Mouse (Mus musculus): ENCODE data around the gene Nhs. TPM values are rescaled to one million over a fixed set of nuclear protein-coding genes. Genes with fewer than 3 reads are reported as not detected.

Nhs gene
- polyA plus RNA-seq, 1 experiment = 0.13 TPM

GRCm38 (mm10) chrX:161997170-161997795 is 162.2 kb downstream of the Nhs start:
- Histone ChIP-seq H3K79me2 (ENCODE audit: control insufficient read depth, insufficient read depth) (no peaks in the 10 kb centered on the region), H3K36me3 (ENCODE audit: control insufficient read depth, insufficient read depth) (no peaks in the 10 kb centered on the region), H3K79me3 (ENCODE audit: low read depth) (no peaks in the 10 kb centered on the region), H3K27me3 (ENCODE audit: control insufficient read depth, insufficient read depth, insufficient read length) (no peaks in the 10 kb centered on the region), H3ac (ENCODE audit: control insufficient read depth, insufficient read length, low read depth) (no peak overlapping the region), H3K4me3 (ENCODE audit: insufficient read depth, poor library complexity, severe bottlenecking) (no peak overlapping the region)
- TF ChIP-seq CEBPB (IDR thresholded peaks at IDR 0.05; ENCODE audit: low read depth) (no peak), CTCF (IDR thresholded peaks at IDR 0.05; ENCODE audit: control insufficient read depth, insufficient read depth, insufficient read length) (no peak), USF1 (IDR thresholded peaks at IDR 0.05; ENCODE audit: low read depth) (no peak), MYOG (IDR thresholded peaks at IDR 0.05; ENCODE audit: control insufficient read depth, extremely low read depth, insufficient read length) (no peak), FOSL1 (IDR thresholded peaks at IDR 0.05; ENCODE audit: insufficient read depth, low read length, poor library complexity, severe bottlenecking) (no peak), MYOD1 (IDR thresholded peaks at IDR 0.05; ENCODE audit: control insufficient read depth, insufficient read length, low read depth) (no peak), MAX (IDR thresholded peaks at IDR 0.05) (no peak)

DNA sequence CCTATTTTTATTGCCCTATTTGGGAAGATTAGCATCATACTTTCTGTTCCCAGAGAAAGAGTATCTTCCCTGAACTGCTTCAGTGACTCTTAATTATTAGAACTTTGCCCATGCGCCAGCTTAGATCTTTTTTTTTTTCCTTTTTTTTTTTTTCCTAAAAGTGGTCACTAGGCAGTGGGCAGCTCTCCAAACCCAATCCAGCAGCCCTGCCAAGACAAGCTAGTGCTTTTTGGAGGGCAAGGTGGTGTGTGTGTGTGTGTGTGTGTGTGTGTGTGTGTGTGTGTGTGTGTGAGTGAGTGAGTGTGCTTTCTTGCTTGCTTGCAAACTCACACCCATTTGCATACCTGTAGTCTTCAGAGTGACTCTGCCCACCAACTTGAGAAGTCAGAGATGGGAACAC is 169.4 kb downstream of the Nhs start:
- Histone ChIP-seq H3ac (ENCODE audit: control insufficient read depth, insufficient read length, low read depth) (no peak overlapping the region), H3K27me3 (ENCODE audit: control insufficient read depth, insufficient read depth, insufficient read length) (no peaks in the 10 kb centered on the region), H3K4me3 (ENCODE audit: insufficient read depth, poor library complexity, severe bottlenecking) (no peak overlapping the region), H3K79me2 (ENCODE audit: control insufficient read depth, insufficient read depth) (no peaks in the 10 kb centered on the region), H3K36me3 (ENCODE audit: control insufficient read depth, insufficient read depth) (no peaks in the 10 kb centered on the region), H3K79me3 (ENCODE audit: low read depth) (no peaks in the 10 kb centered on the region)
- no peak for TF ChIP-seq MYOG (IDR thresholded peaks at IDR 0.05; ENCODE audit: control insufficient read depth, extremely low read depth, insufficient read length)
- TF ChIP-seq MAX (IDR thresholded peaks at IDR 0.05) = no peak
- TF ChIP-seq FOSL1 (IDR thresholded peaks at IDR 0.05; ENCODE audit: insufficient read depth, low read length, poor library complexity, severe bottlenecking) = no peak
- TF ChIP-seq USF1 (IDR thresholded peaks at IDR 0.05; ENCODE audit: low read depth) = no peak
- TF ChIP-seq CEBPB (IDR thresholded peaks at IDR 0.05; ENCODE audit: low read depth) = no peak
- TF ChIP-seq CTCF (IDR thresholded peaks at IDR 0.05; ENCODE audit: control insufficient read depth, insufficient read depth, insufficient read length) = no peak
- no peak for TF ChIP-seq MYOD1 (IDR thresholded peaks at IDR 0.05; ENCODE audit: control insufficient read depth, insufficient read length, low read depth)

- TF ChIP-seq CEBPB (IDR thresholded peaks at IDR 0.05; ENCODE audit: low read depth) = no peak
- TF ChIP-seq MYOG (IDR thresholded peaks at IDR 0.05; ENCODE audit: control insufficient read depth, extremely low read depth, insufficient read length) = no peak
- TF ChIP-seq MYOD1 (IDR thresholded peaks at IDR 0.05; ENCODE audit: control insufficient read depth, insufficient read length, low read depth) = no peak
- no peak for TF ChIP-seq CTCF (IDR thresholded peaks at IDR 0.05; ENCODE audit: control insufficient read depth, insufficient read depth, insufficient read length)
- no peak for TF ChIP-seq FOSL1 (IDR thresholded peaks at IDR 0.05; ENCODE audit: insufficient read depth, low read length, poor library complexity, severe bottlenecking)
- no peak for TF ChIP-seq USF1 (IDR thresholded peaks at IDR 0.05; ENCODE audit: low read depth)
- Histone ChIP-seq H3K79me2 (ENCODE audit: control insufficient read depth, insufficient read depth) (no peaks in the 10 kb centered on the region), H3K36me3 (ENCODE audit: control insufficient read depth, insufficient read depth) (no peaks in the 10 kb centered on the region), H3K79me3 (ENCODE audit: low read depth) (no peaks in the 10 kb centered on the region), H3K4me3 (ENCODE audit: insufficient read depth, poor library complexity, severe bottlenecking) (no peak overlapping the region), H3K27me3 (ENCODE audit: control insufficient read depth, insufficient read depth, insufficient read length) (no peaks in the 10 kb centered on the region), H3ac (ENCODE audit: control insufficient read depth, insufficient read length, low read depth) (no peak overlapping the region)
These were observed 174.6 kb downstream of the Nhs start for GRCm38 (mm10) chrX:161984961-161985360.

DNA sequence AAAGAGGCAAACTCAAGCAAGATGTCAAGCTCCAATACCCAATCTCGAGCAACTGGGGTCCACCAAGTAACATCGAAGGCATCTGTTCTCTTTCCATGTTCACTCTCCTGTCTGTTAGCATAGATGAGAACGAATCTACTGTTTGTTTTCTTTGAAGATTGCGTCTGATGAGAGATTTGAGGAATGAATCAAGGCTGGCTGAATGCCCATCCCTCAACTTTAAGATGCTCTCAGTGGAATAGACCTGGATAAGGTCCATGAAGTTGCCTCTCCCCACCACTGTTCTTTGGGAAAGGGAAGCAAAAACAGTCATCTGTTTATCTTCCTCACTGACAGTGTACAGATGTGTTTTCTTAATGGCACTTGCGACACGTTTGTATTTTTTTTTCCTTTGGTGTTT is 178.1 kb downstream of the Nhs start:
- no peak overlapping the region for H3K4me3 ChIP-seq (ENCODE audit: insufficient read depth, poor library complexity, severe bottlenecking)
- H3ac ChIP-seq (ENCODE audit: control insufficient read depth, insufficient read length, low read depth) = no peak overlapping the region
- H3K79me2 ChIP-seq (ENCODE audit: control insufficient read depth, insufficient read depth) = no peaks in the 10 kb centered on the region
- no peak for TF ChIP-seq CTCF (IDR thresholded peaks at IDR 0.05; ENCODE audit: control insufficient read depth, insufficient read depth, insufficient read length)
- TF ChIP-seq MYOD1 (IDR thresholded peaks at IDR 0.05; ENCODE audit: control insufficient read depth, insufficient read length, low read depth) = no peak
- TF ChIP-seq CEBPB (IDR thresholded peaks at IDR 0.05; ENCODE audit: low read depth) = no peak
- no peak for TF ChIP-seq FOSL1 (IDR thresholded peaks at IDR 0.05; ENCODE audit: insufficient read depth, low read length, poor library complexity, severe bottlenecking)
- TF ChIP-seq MAX (IDR thresholded peaks at IDR 0.05) = no peak
- TF ChIP-seq USF1 (IDR thresholded peaks at IDR 0.05; ENCODE audit: low read depth) = no peak
- TF ChIP-seq MYOG (IDR thresholded peaks at IDR 0.05; ENCODE audit: control insufficient read depth, extremely low read depth, insufficient read length) = no peak
- H3K36me3 ChIP-seq (ENCODE audit: control insufficient read depth, insufficient read depth) = no peaks in the 10 kb centered on the region
- H3K79me3 ChIP-seq (ENCODE audit: low read depth) = no peaks in the 10 kb centered on the region
- H3K27me3 ChIP-seq (ENCODE audit: control insufficient read depth, insufficient read depth, insufficient read length) = no peaks in the 10 kb centered on the region

GRCm38 (mm10) chrX:161979946-161980345 is 179.6 kb downstream of the Nhs start:
- TF ChIP-seq MYOD1 (IDR thresholded peaks at IDR 0.05; ENCODE audit: control insufficient read depth, insufficient read length, low read depth) (no peak), CEBPB (IDR thresholded peaks at IDR 0.05; ENCODE audit: low read depth) (no peak), CTCF (IDR thresholded peaks at IDR 0.05; ENCODE audit: control insufficient read depth, insufficient read depth, insufficient read length) (no peak), USF1 (IDR thresholded peaks at IDR 0.05; ENCODE audit: low read depth) (no peak), MAX (IDR thresholded peaks at IDR 0.05) (no peak), FOSL1 (IDR thresholded peaks at IDR 0.05; ENCODE audit: insufficient read depth, low read length, poor library complexity, severe bottlenecking) (no peak), MYOG (IDR thresholded peaks at IDR 0.05; ENCODE audit: control insufficient read depth, extremely low read depth, insufficient read length) (no peak)
- H3K79me3 ChIP-seq (ENCODE audit: low read depth) = no peaks in the 10 kb centered on the region
- no peak overlapping the region for H3K4me3 ChIP-seq (ENCODE audit: insufficient read depth, poor library complexity, severe bottlenecking)
- no peaks in the 10 kb centered on the region for H3K79me2 ChIP-seq (ENCODE audit: control insufficient read depth, insufficient read depth)
- no peaks in the 10 kb centered on the region for H3K27me3 ChIP-seq (ENCODE audit: control insufficient read depth, insufficient read depth, insufficient read length)
- H3ac ChIP-seq (ENCODE audit: control insufficient read depth, insufficient read length, low read depth) = no peak overlapping the region
- H3K36me3 ChIP-seq (ENCODE audit: control insufficient read depth, insufficient read depth) = no peaks in the 10 kb centered on the region
